Mouse (Mus musculus): ENCODE data around the gene Arsj.

Arsj gene

GRCm38 (mm10) chr3:126363568-126364505 lies at the start of gene Arsj:
Gene Arsj (plus strand): TSS chr3:126363684.
- POLR2A ChIA-PET: no interaction called here
- CTCF ChIA-PET: no interaction called here

DNA sequence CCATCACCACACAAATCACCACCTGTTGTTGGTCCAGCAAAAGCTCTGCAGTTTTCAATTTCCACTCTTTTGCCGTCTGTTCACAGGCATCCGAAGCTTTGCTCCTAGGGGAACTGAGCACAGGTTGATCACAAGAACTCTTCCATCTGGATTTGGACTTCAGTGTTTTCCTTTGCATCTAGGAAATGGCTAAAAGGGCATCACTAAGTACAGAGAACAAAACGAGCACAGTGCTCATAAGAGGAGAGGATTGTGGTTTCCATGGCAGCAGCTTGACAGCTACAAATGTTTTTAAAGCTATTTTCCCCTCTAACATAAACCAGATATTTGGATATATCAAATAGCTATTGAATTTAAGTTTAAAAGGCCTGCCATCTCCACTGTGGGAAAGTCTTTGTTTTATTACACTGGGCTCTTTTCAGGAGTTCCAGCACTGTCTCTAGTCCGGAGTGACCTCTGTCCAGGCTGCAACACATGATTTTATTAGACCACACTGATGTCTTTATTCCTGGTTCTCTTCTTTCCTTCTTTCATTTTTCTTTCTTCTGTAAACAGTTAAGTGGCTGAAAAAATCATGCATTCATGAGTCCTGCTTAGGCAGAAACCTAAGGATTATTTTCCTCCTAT lies 38.5 kb upstream of the Arsj start:
- POLR2A ChIA-PET: no interaction called here
- CTCF ChIA-PET: no interaction called here

DNA sequence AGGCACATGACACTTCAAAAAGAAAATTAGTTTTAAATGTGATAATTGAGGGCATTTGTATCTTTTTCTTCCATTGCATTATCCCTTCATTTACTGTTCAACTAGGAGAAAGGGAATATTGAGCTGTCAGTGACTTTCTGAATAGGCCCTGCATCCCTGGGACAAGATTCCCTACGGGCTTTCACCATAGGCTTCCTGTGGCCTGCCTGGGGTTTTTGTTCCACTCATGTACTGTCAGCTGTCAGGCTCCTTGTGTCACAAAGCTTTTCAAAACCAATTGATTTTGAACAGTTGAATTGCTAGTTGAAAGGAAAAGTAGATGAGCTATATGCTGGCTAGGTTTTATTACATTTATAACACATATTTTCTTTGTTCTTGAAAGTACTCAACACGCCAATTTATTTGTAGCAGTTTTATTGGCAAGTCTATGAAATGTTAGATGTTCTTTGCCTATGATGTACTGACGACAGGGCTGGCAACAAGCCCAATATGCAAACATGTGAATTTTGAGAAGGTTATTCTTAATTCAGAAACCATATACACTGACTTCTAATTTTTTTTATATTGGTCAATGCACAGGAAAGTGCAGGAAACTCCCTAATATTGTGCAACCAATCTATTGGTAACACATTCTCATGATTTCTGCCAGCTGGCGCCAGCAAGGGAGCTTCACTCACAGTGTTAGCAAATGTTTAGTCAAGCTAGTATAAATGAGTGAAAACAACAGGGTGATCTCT lies 37.4 kb upstream of the Arsj start:
- POLR2A ChIA-PET: no interaction called here

DNA sequence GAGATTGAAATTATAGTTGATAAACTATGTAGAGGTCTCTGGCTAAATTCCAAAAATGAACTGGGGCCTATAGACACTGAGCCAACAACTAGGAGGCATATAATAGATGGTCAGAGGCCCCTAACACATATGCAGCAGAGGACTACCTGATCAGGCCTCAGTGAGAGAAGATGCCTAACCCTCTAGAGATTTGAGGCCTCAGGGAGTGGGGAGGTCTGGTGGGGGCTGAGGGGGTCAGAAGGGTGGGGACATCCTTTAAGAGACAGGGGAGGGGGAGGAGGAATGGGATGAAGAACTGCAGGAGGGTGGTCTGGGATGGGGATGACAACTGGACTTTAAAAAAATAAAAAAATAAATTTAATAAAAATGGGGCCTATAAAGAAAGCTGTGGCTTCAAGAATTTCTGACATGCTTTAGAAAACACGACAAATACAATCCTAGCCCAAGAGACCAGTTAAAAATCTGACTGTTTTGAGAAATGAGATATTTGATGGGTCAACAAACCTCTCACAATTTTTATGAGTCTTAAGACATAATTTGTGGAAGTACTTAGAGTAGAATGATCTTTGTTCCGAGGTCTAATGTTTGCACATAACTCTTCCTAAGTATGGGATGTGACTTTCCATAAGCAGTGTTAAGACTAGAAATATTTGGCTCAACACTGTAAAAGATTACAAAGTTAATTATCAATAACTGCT lies 36.7 kb upstream of the Arsj start:
- CTCF ChIA-PET: no interaction called here
- POLR2A ChIA-PET: no interaction called here

More for the DNA sequence above, 37.4 kb upstream of the Arsj start:
- CTCF ChIA-PET: no interaction called here

GRCm38 (mm10) chr3:126335329-126335728 lies 28.2 kb upstream of the Arsj start:
- ChIA-PET POLR2A (no interaction called here), CTCF (no interaction called here)

DNA sequence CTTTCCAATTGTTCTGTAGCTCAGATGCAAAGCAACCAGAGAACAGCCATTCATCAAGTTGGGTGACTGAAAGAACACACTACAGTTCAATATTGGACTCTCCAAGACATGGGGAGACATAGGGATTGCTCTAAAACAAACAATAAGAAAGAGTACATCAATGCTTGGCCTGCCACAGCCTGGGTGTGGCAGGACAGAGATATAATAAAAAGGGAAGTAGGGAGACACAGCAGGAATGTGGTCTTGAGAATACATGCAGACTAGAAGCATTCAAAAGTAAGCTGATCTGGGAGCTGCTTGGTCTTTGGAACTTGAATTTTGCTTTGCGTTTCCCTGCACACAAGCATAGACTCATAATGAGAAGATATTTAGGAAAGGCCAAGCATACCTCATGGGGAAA lies 18.7 kb upstream of the Arsj start:
- ChIA-PET POLR2A (no interaction called here), CTCF (interaction anchor here in 1 of 4 experiments (0.5 kb wide), 1 partner anchor 84 kb away, joined by 6 read pairs; no protein-coding TSS in a partner anchor)

DNA sequence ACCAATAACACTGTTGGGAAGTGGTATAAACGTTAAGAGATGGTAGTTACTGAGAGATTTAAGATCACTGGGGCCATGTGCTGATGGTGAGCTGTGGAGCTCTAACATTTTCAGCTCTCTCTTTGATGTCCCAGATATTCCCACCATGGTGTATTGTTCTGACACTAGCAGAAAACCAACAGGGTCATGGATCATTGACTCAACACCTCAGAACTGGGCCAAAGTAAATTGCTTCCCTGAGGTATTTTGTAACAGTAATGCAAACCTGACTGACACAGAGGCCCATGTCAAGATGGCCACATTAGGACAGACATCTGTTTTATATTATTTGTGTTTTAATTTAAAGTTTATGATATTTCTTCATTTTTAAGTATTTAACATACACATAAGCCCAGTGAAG lies 3.7 kb upstream of the Arsj start:
- ChIA-PET POLR2A (no interaction called here), CTCF (no interaction called here)

DNA sequence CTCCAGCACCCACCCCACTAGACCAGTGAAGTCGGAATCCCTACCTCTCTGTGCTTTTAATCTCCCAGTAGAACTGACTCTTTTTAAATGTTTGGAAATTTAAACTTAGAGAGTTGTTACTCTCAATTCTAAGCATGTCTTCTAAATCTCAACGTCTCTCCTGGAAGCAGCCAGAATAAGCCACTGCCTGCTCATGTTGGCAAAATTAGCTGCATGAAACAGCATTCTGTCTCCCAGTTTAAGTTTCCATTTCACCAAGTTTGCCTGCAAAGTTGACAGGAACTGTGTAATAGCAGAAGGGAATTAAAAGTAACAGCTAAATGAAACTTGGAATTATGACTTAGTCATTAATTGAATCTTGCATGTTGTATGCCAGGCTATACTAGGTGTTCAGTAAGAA lies 1.1 kb upstream of the Arsj start:
- ChIA-PET POLR2A (no interaction called here), CTCF (no interaction called here)

DNA sequence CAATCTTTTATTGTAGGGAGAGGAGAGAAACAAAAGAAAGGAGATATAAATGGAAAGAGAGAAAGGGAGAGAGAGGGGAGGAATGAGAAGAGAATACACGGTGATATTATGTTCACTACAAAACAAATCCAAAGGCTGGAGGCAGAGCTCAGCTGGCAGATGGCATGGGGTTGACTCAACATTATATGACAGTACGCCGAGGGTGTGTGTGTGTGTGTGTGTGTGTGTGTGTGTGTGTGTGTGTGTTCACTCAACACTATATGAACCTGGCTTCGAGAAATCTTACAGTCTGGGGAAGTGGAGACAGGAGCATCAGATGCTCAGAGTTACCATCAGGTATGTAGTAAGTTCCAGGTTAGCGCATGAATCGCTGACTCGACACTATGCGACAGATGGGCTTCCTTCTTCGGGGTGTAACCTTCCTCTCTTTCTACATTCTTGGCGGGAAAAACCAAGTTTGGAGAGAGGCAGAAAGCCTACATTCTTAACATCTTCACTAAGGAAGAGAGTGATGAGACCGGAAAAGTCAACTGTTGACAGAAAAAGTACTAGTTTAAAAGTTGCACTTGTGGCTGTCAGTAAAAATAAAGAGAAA lies 456 bp upstream of the Arsj start:
- POLR2A ChIA-PET: no interaction called here
- CTCF ChIA-PET: no interaction called here

DNA sequence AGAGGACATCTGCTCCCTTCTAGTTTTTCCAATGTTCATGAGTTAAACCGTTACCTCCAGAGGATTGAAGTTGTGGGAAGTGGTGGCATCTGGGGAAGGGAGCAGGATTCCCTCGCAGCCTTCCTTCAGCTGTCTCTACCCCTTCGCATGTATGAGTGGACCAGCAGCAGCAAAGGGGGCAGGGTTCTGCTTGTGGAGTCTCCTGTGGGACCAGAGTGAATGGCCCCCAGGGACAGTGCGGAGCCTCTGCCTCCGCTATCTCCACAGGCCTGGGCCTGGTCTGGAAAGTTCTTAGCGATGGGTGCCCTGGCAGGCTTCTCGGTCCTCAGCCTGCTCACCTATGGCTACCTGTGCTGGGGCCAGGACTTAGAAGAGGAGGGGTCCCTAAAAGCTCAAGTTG lies 1.1 kb downstream of the Arsj start:
- ChIA-PET POLR2A (no interaction called here), CTCF (no interaction called here)

DNA sequence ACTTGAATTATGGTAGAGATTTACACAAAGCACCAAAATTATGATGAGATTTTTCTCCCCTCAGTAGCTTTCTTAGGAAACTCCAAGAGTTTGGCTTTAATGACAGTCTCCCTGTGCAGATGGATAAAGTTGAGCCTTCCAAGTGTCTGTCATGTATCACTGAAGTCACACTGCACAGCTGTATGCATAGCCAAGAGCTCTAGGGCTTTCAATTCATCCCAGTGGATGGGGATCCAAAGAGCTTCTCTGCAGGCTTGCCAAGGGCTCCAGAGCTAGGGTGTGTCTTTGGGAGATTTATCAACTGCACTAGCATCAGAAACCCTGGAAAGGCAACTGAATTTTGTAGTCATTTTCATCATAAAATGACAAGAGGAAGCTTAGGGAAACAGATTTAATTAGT lies 7.1 kb downstream of the Arsj start:
- POLR2A ChIA-PET: no interaction called here
- CTCF ChIA-PET: no interaction called here

DNA sequence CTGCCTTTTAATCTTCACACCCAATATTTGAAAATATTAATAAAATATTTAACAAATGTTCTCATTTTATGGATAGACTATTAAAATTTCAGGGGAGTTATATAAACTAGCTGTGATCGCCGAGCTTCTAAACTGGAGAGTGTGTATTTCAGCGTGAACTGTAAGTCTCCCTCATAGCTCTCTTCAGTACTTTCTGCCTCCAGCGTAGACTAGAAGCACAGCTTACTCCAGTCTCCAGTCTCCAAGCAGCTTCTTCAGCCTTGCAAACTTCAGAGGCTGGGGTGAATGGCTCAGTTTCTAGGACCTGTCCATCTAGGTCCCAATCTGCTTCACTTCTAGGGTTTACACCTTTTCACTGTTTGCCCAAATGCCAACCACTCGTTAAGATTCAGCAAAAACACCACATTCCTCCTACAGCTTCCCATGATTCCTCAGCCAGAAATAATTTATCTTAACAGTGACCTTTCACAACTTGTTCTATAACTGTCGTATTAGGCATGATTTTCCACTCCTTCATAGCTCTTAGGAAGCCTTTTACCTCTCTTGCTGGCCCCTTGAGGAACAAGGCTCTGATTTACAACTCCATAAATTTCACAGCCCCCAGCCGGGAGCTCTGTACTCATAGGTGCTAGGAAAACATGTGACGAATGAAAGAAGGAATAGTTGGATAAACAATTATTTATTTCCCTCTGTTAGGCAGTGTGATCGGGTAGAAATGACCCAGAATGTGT lies 9.5 kb downstream of the Arsj start:
- ChIA-PET POLR2A (no interaction called here), CTCF (interaction anchor here in 1 of 4 experiments (1.4 kb wide), 1 partner anchor 30 kb away, joined by 3 read pairs; no protein-coding TSS in a partner anchor)

DNA sequence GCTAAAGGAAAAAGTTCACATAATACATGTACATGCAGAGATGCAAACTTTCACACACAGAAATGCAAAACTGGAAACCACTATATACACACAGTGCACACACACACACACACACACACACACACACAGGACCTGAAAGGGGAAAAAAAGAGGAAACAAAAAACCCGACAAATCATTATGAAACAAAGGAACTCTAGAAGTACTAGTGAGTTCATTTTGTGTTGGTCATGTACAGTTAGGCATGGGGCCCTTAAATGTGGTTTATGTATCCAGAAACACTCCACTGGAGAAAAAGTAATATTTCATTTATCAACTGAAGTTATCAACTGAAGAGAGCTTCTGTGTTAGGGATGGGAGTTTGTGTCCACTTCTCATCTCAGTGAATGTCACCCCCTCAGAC lies 10.2 kb downstream of the Arsj start:
- ChIA-PET CTCF (interaction anchor here in 1 of 4 experiments (1.4 kb wide), 1 partner anchor 29 kb away, joined by 3 read pairs; no protein-coding TSS in a partner anchor), POLR2A (no interaction called here)

- ChIA-PET POLR2A (no interaction called here), CTCF (no interaction called here)
These were observed 15.8 kb downstream of the Arsj start for GRCm38 (mm10) chr3:126379252-126379651.

DNA sequence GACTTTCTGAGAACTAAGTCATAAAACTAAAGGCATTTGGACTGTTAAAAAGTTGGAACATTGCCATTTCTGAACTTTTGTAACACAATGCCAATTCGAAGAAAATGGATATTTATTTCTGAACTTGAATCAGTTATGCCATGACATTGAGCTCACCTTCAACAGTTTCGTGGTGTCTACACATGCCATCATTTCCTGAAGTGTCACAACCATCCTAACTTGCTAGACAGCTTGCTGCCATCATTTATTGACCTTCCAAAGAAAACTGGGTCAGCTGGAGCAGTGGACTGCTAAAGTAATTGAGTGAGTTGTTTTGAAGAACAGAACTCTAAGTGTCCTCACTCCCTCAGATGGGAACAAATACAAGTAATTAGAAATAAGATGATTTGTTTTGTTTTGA lies 16.2 kb downstream of the Arsj start:
- ChIA-PET CTCF (no interaction called here), POLR2A (interaction anchor here in 1 of 4 experiments (0.6 kb wide), 1 partner anchor 158 kb away, joined by 6 read pairs; no protein-coding TSS in a partner anchor)

DNA sequence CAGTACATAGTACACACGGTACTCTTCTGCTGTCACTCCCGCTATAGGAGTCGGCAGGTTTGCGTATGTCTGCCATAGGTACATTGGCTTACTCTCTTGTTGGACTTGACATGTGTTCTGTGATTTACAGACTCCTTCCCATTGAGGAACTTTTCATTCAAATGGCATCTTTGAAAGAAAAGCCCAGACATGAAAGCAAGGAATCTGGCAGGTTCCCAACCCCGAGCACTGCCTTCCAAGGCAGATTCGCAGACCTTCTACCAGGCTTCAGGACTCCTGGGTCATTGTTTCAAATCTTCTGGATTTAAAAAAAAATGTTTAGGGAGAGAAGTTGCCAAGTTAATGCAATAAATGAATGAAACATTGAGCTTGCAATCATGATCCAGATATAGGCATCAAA lies 19.8 kb downstream of the Arsj start:
- ChIA-PET POLR2A (no interaction called here), CTCF (interaction anchor here in 2 of 4 experiments (0.6 to 1.0 kb wide), 2 partner anchors 252 to 520 kb away, joined by 3 read pairs; no protein-coding TSS in a partner anchor)

- POLR2A ChIA-PET: no interaction called here
- CTCF ChIA-PET: no interaction called here
These were observed 21.4 kb downstream of the Arsj start for GRCm38 (mm10) chr3:126384657-126385438.

- CTCF ChIA-PET: no interaction called here
- POLR2A ChIA-PET: no interaction called here
These were observed 34.0 kb downstream of the Arsj start for GRCm38 (mm10) chr3:126397451-126397850.
